Mouse (Mus musculus) telencephalon, adult 2 months (tissue): ENCODE measurements at regions not wholly inside any gene's neighbourhood (a gene's known extent, or its start where the extent isn't known, plus 50 kb on each side); places are given as distances from the start of the nearest gene placed in this dataset.

Experiments
- DNase-seq: peaks from one replicate; pipeline ENCODE4 v3.0.0-alpha.2; 2011; ENCODE audit warnings: low read depth, low spot score

DNA sequence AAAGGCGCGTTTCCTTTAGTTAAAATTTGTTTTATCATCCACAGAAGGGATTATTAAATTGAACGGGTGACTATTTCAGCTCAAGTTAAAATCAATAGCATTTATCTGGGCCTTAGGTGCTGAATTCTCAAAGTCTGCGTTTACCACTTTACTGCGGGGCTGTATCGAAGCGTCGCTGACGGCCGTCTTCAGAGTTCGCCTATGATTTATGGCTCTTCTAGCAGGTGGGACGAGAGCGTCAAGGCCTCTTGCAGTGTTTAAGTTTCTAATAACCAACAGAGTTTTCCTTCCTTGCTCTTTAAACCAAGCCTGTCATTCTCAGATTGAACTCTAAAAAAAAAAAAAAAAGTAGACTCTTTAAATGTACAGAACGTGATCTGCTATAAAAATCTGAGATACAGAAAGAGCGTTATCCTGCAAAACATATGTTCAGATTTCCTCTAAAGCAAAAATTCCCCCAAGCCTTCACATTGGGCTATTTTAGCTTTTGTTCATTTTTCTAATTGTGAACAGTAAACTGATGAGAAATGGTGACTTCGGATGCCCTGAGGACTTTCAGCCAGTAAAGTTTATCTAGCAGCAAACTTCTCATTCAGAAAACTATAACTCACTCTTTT is 246.9 kb downstream of the Rpl36a-ps1 start:
- DNase-seq, result no peak

DNA sequence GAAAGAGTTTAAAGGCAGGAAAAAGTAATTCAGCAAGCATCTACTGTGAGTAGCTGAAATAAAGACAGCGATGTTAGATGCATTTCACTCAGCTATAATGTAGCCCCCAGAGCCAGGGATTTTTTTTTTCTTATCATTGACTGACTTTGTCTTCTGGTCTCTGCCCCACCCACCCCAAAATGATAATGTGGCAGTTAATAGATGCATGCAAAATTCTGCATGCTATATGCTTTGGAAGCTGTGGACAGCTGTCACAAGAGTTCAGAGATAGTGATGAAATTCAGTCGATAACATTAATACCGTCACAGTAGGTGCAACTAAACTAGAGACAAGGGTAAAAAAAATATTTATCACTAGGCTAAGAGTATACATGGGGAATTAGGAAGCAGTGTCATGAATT is 263.7 kb downstream of the Rpl36a-ps1 start:
- DNase-seq, result no peak

DNA sequence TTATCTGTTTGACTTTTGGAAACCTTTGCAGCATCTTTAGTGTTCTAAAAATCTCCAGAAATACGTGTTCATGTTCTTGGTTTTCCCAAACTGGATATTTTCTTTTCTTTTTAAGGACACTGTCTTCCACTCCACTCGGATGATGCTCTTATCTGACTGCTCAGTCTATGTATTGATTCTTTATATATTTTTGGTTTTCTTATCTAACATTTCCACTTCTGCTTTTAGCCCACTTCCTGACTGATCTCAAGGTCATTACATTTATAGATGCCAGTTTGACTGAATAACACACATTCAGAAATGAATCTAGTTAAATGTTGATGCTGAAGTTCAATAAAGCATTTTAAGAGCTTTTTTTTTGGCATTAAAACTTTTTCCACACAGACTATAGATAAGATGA is 265.3 kb downstream of the Rpl36a-ps1 start:
- no peak for DNase-seq

DNA sequence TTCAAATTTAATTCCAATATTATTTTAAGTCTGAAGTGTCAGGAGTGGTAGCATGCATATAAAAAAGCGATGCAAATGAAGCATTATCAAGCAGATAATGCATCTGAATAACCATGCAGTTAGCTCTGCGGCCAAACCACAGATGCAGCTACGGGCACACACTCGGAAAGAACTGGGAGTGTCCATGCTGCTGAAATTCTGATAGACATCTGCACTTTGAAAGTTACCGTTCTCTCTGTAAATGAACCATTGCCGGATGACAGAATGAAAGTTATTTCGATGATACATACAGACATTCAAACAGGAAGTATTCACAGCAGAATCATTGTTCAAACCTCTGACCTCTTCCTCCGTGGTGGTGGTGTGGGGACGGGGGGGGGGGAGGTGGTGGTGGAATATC is 271.6 kb downstream of the Rpl36a-ps1 start:
- no peak for DNase-seq

DNA sequence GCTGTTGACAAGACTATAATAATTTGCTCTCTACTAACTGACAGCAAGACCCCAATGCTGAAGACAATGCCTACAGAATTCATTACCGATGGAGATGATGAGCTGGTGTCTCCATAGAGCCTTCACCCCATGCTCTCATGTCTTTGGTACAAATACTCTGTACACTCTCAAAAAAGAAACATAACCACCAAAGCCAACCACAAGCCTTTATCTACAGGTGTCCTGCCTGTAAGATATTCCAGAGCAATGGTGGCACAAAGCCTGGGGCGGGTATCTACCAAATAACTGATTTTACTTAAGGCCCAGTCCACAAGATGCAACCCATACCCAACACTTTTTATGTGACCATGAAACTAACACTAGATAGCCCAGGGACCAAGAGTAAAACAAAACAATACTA is 273.1 kb downstream of the Rpl36a-ps1 start:
- DNase-seq, result no peak

DNA sequence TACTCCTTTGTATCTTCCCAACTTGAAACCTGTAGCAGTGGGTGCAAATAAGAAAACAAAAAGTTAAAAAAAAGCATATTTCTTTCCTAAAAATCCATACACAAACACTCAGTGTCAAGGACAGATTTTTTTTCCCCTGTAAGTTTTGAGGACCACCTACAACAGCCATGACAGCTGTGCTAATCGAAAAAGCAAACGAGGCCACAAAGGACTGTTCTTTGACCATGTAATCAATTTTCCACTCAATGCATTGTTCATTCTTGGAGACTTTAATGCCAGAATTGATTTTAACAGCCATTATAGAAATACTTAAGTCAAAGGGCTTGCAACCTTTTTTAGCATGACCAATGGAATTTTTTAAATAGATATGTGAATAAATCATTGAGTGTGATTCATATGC is 286.1 kb downstream of the Rpl36a-ps1 start:
- DNase-seq, result no peak

DNA sequence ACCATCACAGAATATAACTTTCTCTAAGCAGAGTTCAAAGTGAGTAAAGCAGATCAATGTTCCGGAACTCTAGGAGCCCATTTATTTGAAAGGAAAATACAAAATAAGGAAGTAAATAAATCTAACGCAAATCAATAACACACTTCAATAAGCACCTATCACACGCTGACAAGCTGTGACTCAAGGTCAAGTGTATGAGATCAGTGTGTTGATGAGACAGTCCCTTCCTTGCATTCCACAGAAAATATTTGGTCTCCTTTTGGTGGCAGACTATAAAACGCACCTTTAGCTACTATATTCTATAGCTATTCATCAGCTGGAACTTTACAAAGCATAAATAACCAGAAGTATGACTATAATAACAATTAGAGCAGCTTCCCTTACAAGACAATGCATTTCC is 286.5 kb downstream of the Rpl36a-ps1 start:
- DNase-seq, result no peak

DNA sequence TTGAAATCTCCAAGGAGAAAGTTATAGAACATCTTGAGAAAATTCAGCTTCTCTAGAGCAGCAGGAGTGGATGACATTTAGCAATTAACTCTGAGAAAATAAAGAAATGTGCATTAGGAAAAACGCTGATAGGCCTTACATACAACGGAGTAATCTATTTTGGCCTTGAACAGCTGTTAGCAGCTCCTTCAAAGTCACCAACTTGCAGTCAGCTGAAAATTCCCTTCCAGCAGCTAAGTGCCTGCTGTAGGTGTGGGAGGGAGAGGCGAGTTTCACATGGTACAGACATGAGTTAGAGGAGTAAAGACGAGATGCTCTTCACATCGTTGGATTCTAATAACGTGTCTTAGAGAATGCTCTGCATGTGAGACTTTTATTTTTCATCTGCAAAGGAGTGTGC is 290.8 kb downstream of the Rpl36a-ps1 start:
- peak; percentile 19 for DNase-seq

DNA sequence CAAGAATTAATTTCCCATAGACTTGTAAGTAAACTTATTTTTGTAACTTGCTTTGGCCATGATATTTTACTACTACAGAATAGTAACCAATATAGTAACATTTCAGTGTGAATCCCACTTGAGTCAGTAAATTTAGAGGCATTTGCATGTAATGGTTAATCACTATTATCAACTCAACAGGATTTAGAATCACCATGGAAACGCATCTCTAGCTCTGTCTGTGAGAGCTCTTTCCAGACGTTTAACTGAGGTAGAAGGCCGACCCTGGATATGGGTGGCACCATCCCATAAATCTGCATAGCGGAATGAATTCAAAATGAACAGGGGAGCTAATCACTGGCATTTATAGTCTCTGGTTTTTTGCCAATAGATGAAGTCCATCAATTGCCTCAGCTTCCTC is 337.6 kb downstream of the Rpl36a-ps1 start:
- no peak for DNase-seq

DNA sequence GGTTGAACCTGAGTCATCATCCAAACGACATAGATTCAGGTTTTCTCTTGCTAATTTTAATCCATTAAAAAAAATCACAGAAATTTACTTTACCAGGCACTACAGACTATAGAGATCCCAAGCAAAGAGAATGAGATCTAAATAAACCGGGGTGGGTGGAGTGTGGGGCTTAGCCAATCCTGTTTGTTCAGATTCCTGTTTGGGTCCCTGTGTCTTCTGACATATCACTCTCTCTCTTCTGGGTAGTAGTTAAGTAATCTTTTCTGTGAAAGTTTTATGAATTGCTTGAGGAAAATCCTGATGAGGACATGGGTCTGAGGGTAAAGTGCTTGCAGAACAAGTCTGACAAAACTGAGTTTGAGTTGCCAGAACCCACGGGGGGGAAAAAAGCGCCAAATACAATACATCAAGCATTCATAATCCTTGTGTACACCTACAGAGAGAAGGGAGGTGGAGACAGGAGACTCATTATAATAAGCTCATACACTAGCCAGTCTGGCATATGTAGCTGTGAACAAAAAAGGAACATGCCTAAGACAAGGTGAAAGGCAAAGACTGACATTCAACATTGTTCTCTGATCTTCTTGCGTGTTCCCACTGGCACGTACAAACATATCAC is 339.8 kb downstream of the Rpl36a-ps1 start:
- DNase-seq, result no peak

DNA sequence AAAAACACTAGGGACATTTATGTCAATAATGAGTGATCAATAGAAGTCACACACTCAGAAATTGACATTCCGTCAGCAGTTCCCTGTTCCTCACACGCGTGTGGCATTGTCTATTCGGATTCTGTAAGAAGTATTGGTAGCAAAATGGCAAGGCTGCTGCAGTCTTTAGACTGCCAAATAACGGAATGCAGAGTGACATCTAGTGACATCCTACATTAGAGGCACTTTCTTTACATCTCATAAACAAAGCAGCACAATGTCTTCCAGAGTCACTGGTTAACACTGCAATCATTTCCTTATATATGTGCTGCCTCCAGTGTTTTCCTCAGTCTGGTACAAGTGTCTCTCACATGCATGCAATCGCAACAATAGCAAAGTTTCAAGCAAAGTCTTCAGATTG is 342.9 kb downstream of the Rpl36a-ps1 start:
- no peak for DNase-seq

DNA sequence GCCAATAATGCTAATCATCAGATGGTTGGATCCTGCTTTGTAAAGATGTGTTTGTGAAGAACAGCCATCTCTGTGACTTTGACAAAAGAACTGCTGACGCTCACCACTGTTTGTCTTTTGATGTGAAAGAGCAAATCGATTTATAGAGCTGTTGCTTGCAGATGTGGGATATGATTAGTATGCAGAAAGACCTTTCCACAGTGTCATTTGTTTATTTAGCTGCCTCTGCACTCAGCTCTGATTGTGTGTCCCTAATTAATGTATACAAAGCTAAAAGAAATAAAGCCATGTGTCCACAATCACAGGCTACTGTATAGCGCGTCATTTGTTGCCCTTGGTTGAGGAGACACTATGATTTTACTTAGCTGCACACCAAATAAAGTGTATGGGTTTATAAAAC is 343.6 kb downstream of the Rpl36a-ps1 start:
- DNase-seq, result no peak

DNA sequence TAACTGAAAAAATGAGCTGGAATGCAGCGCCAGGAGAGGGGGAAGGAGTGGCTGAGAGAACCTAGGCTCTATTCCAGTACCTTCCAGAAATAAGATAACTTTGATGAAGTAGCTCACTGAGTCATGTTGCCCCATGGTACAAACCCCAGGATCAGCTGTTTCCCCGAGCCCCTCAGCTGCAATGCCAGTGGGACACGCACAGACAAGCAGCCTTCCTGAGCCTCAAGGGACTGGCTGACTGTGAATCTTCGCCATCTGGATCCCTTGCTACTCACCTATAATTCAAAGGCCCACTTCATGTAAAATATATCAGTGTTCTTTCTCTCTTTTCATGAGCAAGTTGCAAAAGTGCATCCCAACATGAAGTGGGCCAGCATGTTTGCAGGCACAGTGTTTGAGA is 346.5 kb downstream of the Rpl36a-ps1 start:
- no peak for DNase-seq

DNA sequence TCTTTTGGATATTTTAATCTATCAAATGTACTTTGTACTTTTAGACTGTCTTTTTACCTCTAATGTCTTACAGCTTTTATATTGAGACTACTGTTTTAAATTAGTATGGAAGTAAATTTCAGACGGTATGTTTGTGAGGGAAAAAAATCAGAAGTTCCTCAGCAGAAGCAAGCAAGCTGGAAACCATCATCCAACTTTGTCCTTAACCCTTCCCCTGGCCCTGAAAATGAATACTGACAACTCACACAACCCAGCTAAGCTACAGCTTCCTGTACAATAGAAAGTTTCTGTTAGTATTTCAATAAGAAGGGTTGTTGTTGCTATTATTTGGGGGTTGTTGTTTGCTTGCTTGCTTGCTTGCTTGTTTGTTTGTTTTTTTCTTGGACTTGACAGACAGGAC is 350.4 kb downstream of the Rpl36a-ps1 start:
- no peak for DNase-seq

DNA sequence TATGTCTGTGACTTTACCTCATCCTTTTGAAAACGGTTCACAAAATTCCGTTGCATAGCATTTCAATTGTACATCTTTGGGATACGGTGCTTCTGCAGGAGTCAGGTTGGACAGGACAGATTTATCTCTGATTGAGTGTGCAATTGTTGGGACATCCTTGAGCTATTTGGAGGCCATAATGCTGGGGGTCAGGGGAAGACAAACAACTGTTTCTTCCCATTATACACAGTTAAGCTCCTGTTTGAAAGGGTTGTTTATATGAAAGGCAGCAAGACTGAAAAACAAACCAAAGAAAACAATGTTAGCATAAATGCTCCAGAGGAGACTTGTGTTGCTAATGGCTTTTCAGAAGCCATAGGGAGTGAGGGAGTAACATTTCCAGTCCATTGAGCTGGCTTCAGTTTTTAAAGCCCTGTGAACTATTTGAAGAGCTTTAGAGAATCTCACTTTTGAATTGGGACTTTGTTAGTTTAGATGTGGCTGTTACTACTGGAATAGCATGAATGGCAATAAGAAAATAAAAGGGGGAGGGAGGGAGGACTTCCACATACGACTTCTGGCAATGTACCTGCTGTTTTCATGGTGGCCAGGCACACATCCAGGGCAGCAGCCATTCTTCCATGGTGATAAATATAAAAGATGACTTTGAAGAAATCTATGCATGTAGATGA is 351.3 kb downstream of the Rpl36a-ps1 start:
- DNase-seq, result no peak

DNA sequence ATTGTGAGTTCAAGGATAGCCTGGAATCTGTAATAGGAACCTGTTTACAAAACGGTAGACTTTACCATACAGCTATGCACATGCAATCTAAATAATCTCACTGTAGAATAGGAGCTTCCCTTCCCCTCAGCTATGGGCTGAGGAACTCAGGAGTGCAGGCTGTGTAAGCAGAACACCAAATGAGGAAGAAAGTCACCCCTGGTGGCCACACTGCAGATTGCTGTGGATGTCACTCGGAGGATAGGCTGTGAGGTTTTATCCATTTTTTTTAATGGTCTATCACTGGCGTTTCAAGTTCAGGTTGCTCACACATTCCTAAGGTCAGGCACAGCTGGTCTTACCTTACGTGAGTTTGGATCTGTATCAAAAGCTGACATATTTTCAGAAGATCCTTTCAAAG is 365.1 kb downstream of the Rpl36a-ps1 start:
- no peak for DNase-seq

DNA sequence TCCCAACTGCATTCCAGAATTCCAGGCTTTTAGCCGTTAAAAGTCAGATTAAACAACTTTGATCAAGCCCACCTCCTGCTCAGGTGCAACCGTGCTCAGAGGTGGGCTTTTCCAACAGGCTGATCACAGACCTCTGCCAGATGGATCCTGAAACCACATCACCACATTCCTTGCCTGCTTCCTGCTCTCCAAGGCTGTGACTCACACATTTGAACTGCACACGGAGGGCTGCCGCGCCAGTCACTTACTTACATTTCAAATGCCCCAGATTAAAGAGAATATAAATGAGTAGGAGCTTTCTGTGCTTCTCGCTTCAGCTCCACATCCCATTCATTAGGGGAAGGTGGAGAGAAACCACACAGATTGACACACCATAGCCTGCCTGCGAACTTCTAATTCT is 367.6 kb downstream of the Rpl36a-ps1 start:
- DNase-seq, result no peak

DNA sequence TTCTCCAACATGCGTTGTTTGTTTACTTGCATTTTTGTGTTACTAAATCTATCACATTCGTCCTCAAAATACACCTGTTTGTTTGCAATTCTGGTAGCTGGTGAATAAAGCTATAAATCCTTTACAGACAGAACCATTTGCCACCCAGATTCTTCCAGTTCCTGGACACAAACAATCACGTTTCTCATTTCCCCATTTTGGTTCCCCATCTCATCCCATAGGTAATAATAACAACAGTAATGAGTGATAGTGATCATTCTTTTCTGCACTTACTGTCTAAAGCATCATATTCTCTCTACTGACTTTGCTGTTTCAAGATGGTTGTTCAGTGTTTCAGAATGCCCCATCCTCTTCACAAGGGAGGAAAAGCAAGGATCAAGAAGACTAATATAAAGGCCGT is 368.3 kb downstream of the Rpl36a-ps1 start:
- no peak for DNase-seq

DNA sequence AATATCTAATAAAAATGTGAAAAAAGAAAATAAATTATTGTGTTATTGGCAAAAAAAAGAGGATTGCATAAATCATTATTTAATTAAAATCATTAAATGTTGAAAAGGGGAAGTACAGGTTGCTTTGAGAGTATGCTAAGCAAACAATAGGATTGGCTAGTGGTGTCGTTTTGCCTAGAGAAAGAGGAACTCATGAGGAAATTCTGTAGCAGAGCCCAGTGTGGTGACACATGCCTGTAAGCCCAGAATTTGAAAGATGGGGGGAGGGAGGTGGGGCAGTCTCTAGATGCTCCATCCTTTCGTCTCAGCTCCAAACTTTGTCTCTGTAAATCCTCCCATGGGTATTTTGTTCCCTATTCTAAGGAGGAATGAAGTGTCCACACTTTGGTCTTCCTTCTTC is 388.3 kb downstream of the Rpl36a-ps1 start:
- DNase-seq, result no peak

DNA sequence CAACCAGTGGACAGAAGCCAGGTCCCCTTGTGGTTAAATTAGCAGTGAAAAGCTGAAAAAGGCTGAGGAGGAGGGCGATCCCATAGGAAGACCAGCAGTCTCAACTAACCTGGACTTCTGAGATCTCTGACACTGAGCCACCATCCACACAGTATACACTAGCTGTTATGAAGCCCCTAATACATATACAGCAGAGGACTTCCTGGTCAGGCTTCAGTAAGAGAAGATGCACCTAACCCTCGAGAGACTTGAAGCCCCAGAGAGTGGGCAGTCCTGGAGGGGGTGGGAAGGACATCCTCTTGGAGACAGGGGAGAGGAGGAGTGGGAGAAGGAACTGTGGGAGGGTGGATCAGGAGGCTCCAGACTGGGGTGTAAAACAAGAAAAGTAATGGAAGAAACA is 397.9 kb downstream of the Rpl36a-ps1 start:
- DNase-seq, result no peak

DNA sequence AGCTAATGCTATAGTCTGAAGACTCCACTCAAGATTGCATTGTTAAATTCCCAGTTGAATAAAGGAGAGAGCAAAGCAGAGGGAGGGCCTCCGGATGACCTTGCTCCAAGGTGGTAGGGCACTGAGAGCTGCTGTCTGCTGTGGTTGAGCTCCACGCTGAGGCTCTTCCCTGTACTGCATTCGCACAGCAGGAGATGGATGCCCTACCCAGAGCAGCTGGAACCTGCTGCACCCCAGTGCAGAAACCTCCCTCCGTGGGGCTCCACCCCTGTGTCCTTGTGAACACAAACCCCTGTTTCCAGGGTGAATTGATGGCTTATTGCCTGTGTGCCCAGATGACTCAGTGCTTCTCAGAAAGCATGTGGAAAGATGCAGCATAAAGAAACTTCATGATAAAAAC is 404.3 kb downstream of the Rpl36a-ps1 start:
- DNase-seq, result no peak

DNA sequence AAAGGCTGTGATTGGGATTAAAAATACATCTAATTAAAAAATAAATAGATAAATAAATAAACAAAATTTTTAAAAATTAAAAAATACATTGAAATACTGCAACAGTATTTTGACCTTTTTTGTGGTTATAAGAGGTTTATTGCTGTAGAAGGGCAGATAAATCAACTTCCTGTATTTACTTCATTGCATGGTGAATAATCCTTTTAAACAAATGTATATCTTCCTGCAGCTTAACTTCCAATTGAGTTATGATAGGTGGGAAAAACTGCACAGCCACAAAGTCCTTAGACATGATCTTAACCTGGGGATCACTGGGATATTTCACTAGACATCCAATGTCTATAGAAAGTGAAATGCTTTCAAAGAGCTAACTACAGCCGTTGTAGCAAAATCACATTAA is 402.1 kb upstream of the Dach1 start:
- no peak for DNase-seq

DNA sequence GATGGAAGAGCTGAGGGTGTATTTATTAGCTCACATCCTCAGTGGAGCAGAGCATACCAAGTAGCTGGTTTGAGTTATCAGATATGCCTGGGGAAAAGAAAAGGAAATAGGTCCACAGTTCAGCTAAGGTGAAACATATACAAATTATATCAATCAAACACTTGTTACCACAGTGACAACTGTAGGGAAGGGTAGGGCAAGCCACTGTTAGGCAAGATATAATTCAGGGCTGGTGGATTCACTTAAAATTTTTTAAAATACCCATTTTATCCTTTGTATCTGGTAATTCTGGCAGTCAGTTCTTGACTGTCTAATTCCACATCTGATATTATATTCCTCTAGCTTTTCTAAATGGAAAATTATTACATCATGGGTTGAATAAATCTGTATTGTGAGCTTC is 392.4 kb upstream of the Dach1 start:
- no peak for DNase-seq
